Mouse (Mus musculus) forebrain, embryonic 15.5 days (tissue): Measurements from ENCODE around the gene Krt20. TPM values are rescaled to one million over a fixed set of nuclear protein-coding genes. Genes with fewer than 3 reads are reported as not detected.

Experiments
- ATAC-seq: fragments of 200-750 bp; cut with Nextera tagmentation; replicated peaks from 2 replicates; pipeline ENCODE4 v1.8.0; 2017; ENCODE audit warnings: mild to moderate bottlenecking, moderate TSS enrichment, moderate library complexity
- H3K27ac ChIP-seq: fragments of 300-500 bp; sonication (generic); replicated peaks from 2 replicates; pipeline ENCODE4 v1.5.1; 2015; ENCODE audit warnings: mild to moderate bottlenecking, inconsistent platforms
- H3K27me3 ChIP-seq: fragments of 300-500 bp; sonication (generic); 2 replicates; pipeline ENCODE4 v1.6.1; 2015; ENCODE audit warnings: inconsistent platforms
- H3K36me3 ChIP-seq: fragments of 300-500 bp; sonication (generic); 2 replicates; pipeline ENCODE4 v1.6.1; 2015; ENCODE audit warnings: mild to moderate bottlenecking, inconsistent platforms
- H3K4me1 ChIP-seq: fragments of 300-500 bp; sonication (generic); 2 replicates; pipeline ENCODE4 v1.6.1; 2015; ENCODE audit warnings: inconsistent platforms
- H3K4me2 ChIP-seq: fragments of 300-500 bp; sonication (generic); replicated peaks from 2 replicates; pipeline ENCODE4 v1.6.1; 2015; ENCODE audit warnings: mild to moderate bottlenecking, inconsistent platforms
- H3K4me3 ChIP-seq: fragments of 300-500 bp; sonication (generic); 2 replicates; pipeline ENCODE4 v1.5.1; 2015; ENCODE audit warnings: mild to moderate bottlenecking, inconsistent platforms
- H3K9ac ChIP-seq: fragments of 300-500 bp; sonication (generic); replicated peaks from 2 replicates; pipeline ENCODE4 v1.6.1; 2015; ENCODE audit warnings: mild to moderate bottlenecking, inconsistent platforms
- H3K9me3 ChIP-seq: fragments of 300-500 bp; sonication (generic); 2 replicates; pipeline ENCODE4 v1.6.1; 2016; ENCODE audit warnings: inconsistent platforms
- WGBS: fragments of 180-500 bp; shearing (Covaris S2); methylation state at CpG from one replicate; pipeline ENCODE4 v1.1.7; 2015; ENCODE audit warnings: mixed read lengths; 5-methylcytosine and 5-hydroxymethylcytosine counted together
- polyA plus RNA-seq: library from polyadenylated mRNA; unstranded; fragments of >200 nt; fragmentation: Nextera tagmentation; extraction: Ambion mirVana; gene quantifications from 2 replicates; pipeline ENCODE4 v1.2.1, GENCODE M21; 2015

Gene Krt20
- polyA plus RNA-seq, 1 experiment from 2014 or later = not detected

- Histone ChIP-seq H3K36me3 (no peaks in the 10 kb centered on the region), H3K4me1 (no peaks in the 10 kb centered on the region), H3K9ac (no peak overlapping the region), H3K27ac (no peak overlapping the region), H3K27me3 (no peaks in the 10 kb centered on the region), H3K4me2 (no peak overlapping the region), H3K4me3 (no peak overlapping the region), H3K9me3 (no peaks in the 10 kb centered on the region)
- 88% methylated on average over 13 of the region's 13 CpGs for WGBS
- ATAC-seq = no peak
These were observed 37.9 kb downstream of the Krt20 start for GRCm38 (mm10) chr11:99399956-99400549.

GRCm38 (mm10) chr11:99398832-99399231, 39.1 kb downstream of the Krt20 start:
- no peaks in the 10 kb centered on the region for H3K36me3 ChIP-seq
- H3K4me1 ChIP-seq = no peaks in the 10 kb centered on the region
- no peak overlapping the region for H3K4me3 ChIP-seq
- no peaks in the 10 kb centered on the region for H3K9me3 ChIP-seq
- ATAC-seq = no peak
- no peaks in the 10 kb centered on the region for H3K27me3 ChIP-seq
- WGBS = 52% methylated on average over 7 of the region's 8 CpGs
- H3K9ac ChIP-seq = no peak overlapping the region
- no peak overlapping the region for H3K27ac ChIP-seq
- H3K4me2 ChIP-seq = no peak overlapping the region

GRCm38 (mm10) chr11:99398084-99398483, 39.9 kb downstream of the Krt20 start:
- no peaks in the 10 kb centered on the region for H3K36me3 ChIP-seq
- no peak overlapping the region for H3K4me2 ChIP-seq
- H3K9me3 ChIP-seq = no peaks in the 10 kb centered on the region
- ATAC-seq = no peak
- H3K4me3 ChIP-seq = no peak overlapping the region
- H3K4me1 ChIP-seq = no peaks in the 10 kb centered on the region
- no peaks in the 10 kb centered on the region for H3K27me3 ChIP-seq
- H3K9ac ChIP-seq = no peak overlapping the region
- H3K27ac ChIP-seq = no peak overlapping the region
- WGBS = 78% methylated on average over 3 of the region's 3 CpGs

GRCm38 (mm10) chr11:99396661-99397060, 41.3 kb downstream of the Krt20 start:
- 55% methylated on average over 2 of the region's 2 CpGs for WGBS

GRCm38 (mm10) chr11:99396034-99396433, 41.9 kb downstream of the Krt20 start:
- ATAC-seq = no peak
- H3K9me3 ChIP-seq = no peaks in the 10 kb centered on the region
- WGBS = 2% methylated on average over 3 of the region's 3 CpGs
- no peaks in the 10 kb centered on the region for H3K36me3 ChIP-seq
- no peaks in the 10 kb centered on the region for H3K27me3 ChIP-seq
- H3K4me2 ChIP-seq = no peak overlapping the region
- no peaks in the 10 kb centered on the region for H3K4me1 ChIP-seq
- H3K27ac ChIP-seq = no peak overlapping the region
- H3K9ac ChIP-seq = no peak overlapping the region
- H3K4me3 ChIP-seq = no peak overlapping the region

More at GRCm38 (mm10) chr11:99396661-99397060, 41.3 kb downstream of the Krt20 start:
- Histone ChIP-seq H3K4me3 (no peak overlapping the region), H3K27me3 (no peaks in the 10 kb centered on the region), H3K36me3 (no peaks in the 10 kb centered on the region), H3K4me1 (no peaks in the 10 kb centered on the region), H3K4me2 (no peak overlapping the region), H3K27ac (no peak overlapping the region), H3K9me3 (no peaks in the 10 kb centered on the region), H3K9ac (no peak overlapping the region)
- no peak for ATAC-seq

GRCm38 (mm10) chr11:99392492-99392891, 45.5 kb downstream of the Krt20 start:
- no peak overlapping the region for H3K9ac ChIP-seq

GRCm38 (mm10) chr11:99391375-99391774, 46.6 kb downstream of the Krt20 start:
- Histone ChIP-seq H3K36me3 (no peaks in the 10 kb centered on the region), H3K27ac (no peak overlapping the region), H3K4me1 (peaks cover 8% of the 10 kb centered on the region; the same call in 1 of the 2 replicates), H3K27me3 (no peaks in the 10 kb centered on the region), H3K9ac (no peak overlapping the region), H3K4me2 (no peak overlapping the region), H3K4me3 (no peak overlapping the region), H3K9me3 (no peaks in the 10 kb centered on the region)
- no peak for ATAC-seq
- 83% methylated on average over 6 of the region's 6 CpGs for WGBS

More at GRCm38 (mm10) chr11:99392492-99392891, 45.5 kb downstream of the Krt20 start:
- H3K4me2 ChIP-seq = no peak overlapping the region
- H3K4me3 ChIP-seq = no peak overlapping the region
- no peaks in the 10 kb centered on the region for H3K9me3 ChIP-seq
- no peaks in the 10 kb centered on the region for H3K4me1 ChIP-seq
- no peak for ATAC-seq
- no peaks in the 10 kb centered on the region for H3K27me3 ChIP-seq
- H3K27ac ChIP-seq = no peak overlapping the region; the same call in 1 of the 2 replicates
- 81% methylated on average over 10 of the region's 10 CpGs for WGBS
- H3K36me3 ChIP-seq = no peaks in the 10 kb centered on the region

GRCm38 (mm10) chr11:99390866-99391265, 47.1 kb downstream of the Krt20 start:
- peak overlapping the region; percentile 23; the same call in 1 of the 2 replicates for H3K27ac ChIP-seq
- ATAC-seq = no peak
- 81% methylated on average over 7 of the region's 7 CpGs for WGBS
- peaks cover 8% of the 10 kb centered on the region; the same call in 1 of the 2 replicates for H3K4me1 ChIP-seq
- H3K9me3 ChIP-seq = no peaks in the 10 kb centered on the region
- no peaks in the 10 kb centered on the region for H3K36me3 ChIP-seq
- no peaks in the 10 kb centered on the region for H3K27me3 ChIP-seq
- no peak overlapping the region for H3K9ac ChIP-seq
- H3K4me2 ChIP-seq = no peak overlapping the region
- no peak overlapping the region for H3K4me3 ChIP-seq

GRCm38 (mm10) chr11:99389264-99389663, 48.7 kb downstream of the Krt20 start, which contains the start of gene Krt10:
TSS of gene Krt10 (minus strand) at chr11:99389364.
- H3K27ac ChIP-seq = no peak within 1 kb of the TSS
- no peak within 1 kb of the TSS for H3K4me3 ChIP-seq
- no peak within 1 kb of the TSS for H3K4me2 ChIP-seq
- H3K9me3 ChIP-seq = no peaks in the 10 kb centered on the region
- H3K36me3 ChIP-seq = no peaks in the 10 kb centered on the region
- no peaks in the 10 kb centered on the region for H3K27me3 ChIP-seq
- no peak within 1 kb of the TSS for H3K9ac ChIP-seq
- no peak for ATAC-seq
- 78% methylated on average over 4 of the region's 4 CpGs for whole genome bisulfite sequencing
- H3K4me1 ChIP-seq = peaks cover 10% of the 10 kb centered on the region; the same call in 1 of the 2 replicates

- no peaks in the 10 kb centered on the region for H3K9me3 ChIP-seq
- H3K4me1 ChIP-seq = peaks cover 10% of the 10 kb centered on the region; the same call in 1 of the 2 replicates
- no peaks in the 10 kb centered on the region for H3K27me3 ChIP-seq
- no peaks in the 10 kb centered on the region for H3K36me3 ChIP-seq
- H3K27ac ChIP-seq = no peak overlapping the region
- H3K4me3 ChIP-seq = no peak overlapping the region
- 92% methylated on average over 18 of the region's 18 CpGs for WGBS
- H3K4me2 ChIP-seq = no peak overlapping the region
- no peak for ATAC-seq
- no peak overlapping the region for H3K9ac ChIP-seq
These were observed 49.3 kb downstream of the Krt20 start for GRCm38 (mm10) chr11:99388661-99389060.

GRCm38 (mm10) chr11:99385813-99386721, 51.9 kb downstream of the Krt20 start:
- Histone ChIP-seq H3K4me2 (peak overlapping the region; percentile 54), H3K9ac (peak overlapping the region; percentile 46), H3K9me3 (no peaks in the 10 kb centered on the region), H3K27me3 (peaks cover 5% of the 10 kb centered on the region), H3K4me3 (peak overlapping the region; percentile 51), H3K4me1 (peaks cover 10% of the 10 kb centered on the region; the same call in 1 of the 2 replicates), H3K27ac (peak overlapping the region; percentile 95), H3K36me3 (no peaks in the 10 kb centered on the region)
- ATAC-seq = peak; percentile 90
- WGBS = 1% methylated on average over 71 of the region's 71 CpGs

GRCm38 (mm10) chr11:99379568-99379967, 58.4 kb downstream of the Krt20 start:
- Histone ChIP-seq H3K4me1 (no peaks in the 10 kb centered on the region), H3K27ac (no peak overlapping the region), H3K36me3 (no peaks in the 10 kb centered on the region), H3K4me2 (no peak overlapping the region), H3K27me3 (peaks cover 5% of the 10 kb centered on the region), H3K4me3 (no peak overlapping the region), H3K9me3 (no peaks in the 10 kb centered on the region), H3K9ac (no peak overlapping the region)
- 15% methylated on average over 5 of the region's 5 CpGs for WGBS
- ATAC-seq = no peak
